Comparison of ENCODE assay signal across 28 mouse cellular contexts in the genomic region with DNA sequence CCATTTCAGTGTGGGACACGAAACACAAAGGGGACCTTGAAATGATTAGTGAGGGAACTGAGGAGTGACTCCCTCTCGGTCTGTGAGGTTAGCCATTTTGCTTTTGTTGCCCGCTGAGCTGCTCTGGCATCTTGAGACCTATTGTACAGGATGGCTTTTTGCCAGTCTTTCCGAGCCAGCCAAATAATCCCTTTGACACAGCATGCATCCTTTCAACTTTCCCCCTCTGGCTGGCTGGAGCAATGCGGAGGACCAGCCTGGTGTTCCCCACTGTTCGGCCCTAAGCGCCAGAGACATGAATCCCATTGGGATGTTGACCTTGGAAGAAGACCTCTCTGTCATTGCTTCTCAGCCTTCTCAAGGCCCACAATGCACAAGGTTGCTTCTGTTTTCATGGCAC. TPM values are rescaled to one million over a fixed set of nuclear protein-coding genes. Genes with fewer than 3 reads are reported as not detected.
A peak's percentile ranks its signal among the peaks of the same experiment; 100 is the strongest.
DNase-seq lines count a peak whose midpoint lies in the region; ATAC-seq and TF ChIP-seq lines count a peak whose summit lies in the region.
"Had no signal": no experiment of that assay in that cellular context is flagged by ENCODE, and none has a peak within 500 bp of the region (broad histone marks: within the 10 kb centered on the region; RNA-seq: fewer than 3 reads in every experiment).

No protein-coding gene starts in this region.

- H3K4me2 ChIP-seq in forebrain, embryonic 11.5 days (ENCODE audit: low read depth, low read length, severe bottlenecking) = no peak overlapping the region
- no peak overlapping the region for H3K4me2 ChIP-seq in forebrain, embryonic 12.5 days
- H3K4me2 ChIP-seq in hindbrain, postnatal 0 days (ENCODE audit: low read depth, low read length) = no peak overlapping the region
- no peak overlapping the region for H3K4me2 ChIP-seq in hindbrain, embryonic 13.5 days
- no peak overlapping the region for H3K4me2 ChIP-seq in midbrain, embryonic 14.5 days (ENCODE audit: low read length)
- H3K4me2 ChIP-seq: embryonic facial prominence, embryonic 13.5 days; heart, embryonic 15.5 days; limb, embryonic 13.5 days; liver, embryonic 13.5 days; lung, embryonic 14.5 days; neural tube, embryonic 15.5 days had no signal

- no peak for TF ChIP-seq CTCF in hindbrain, postnatal 0 days (IDR thresholded peaks at IDR 0.05; ENCODE audit: low read depth)
- no peak for TF ChIP-seq CTCF in brain, embryonic 14.5 days (IDR thresholded peaks at IDR 0.05; ENCODE audit: borderline replicate concordance, extremely low read depth, insufficient read depth, insufficient read length)

- H3K9me3 ChIP-seq in forebrain, embryonic 11.5 days (ENCODE audit: control insufficient read depth, low read length) = no peaks in the 10 kb centered on the region
- no peaks in the 10 kb centered on the region for H3K9me3 ChIP-seq in forebrain, embryonic 12.5 days
- no peaks in the 10 kb centered on the region for H3K9me3 ChIP-seq in hindbrain, postnatal 0 days (ENCODE audit: low read length)
- H3K9me3 ChIP-seq in hindbrain, embryonic 13.5 days = no peaks in the 10 kb centered on the region
- no peaks in the 10 kb centered on the region for H3K9me3 ChIP-seq in midbrain, embryonic 14.5 days (ENCODE audit: control insufficient read depth, low read length)
- H3K9me3 ChIP-seq: embryonic facial prominence, embryonic 13.5 days; heart, embryonic 15.5 days; limb, embryonic 13.5 days; liver, embryonic 13.5 days; neural tube, embryonic 15.5 days had no signal

- H3K27me3 ChIP-seq in forebrain, embryonic 11.5 days (ENCODE audit: control insufficient read depth, insufficient read depth, low read length) = no peaks in the 10 kb centered on the region; the same call in 1 of the 2 replicates
- H3K27me3 ChIP-seq in forebrain, embryonic 12.5 days = peaks cover 7% of the 10 kb centered on the region
- no peaks in the 10 kb centered on the region for H3K27me3 ChIP-seq in hindbrain, postnatal 0 days (ENCODE audit: insufficient read depth, low read length)
- H3K27me3 ChIP-seq in hindbrain, embryonic 13.5 days = no peaks in the 10 kb centered on the region
- no peaks in the 10 kb centered on the region for H3K27me3 ChIP-seq in midbrain, embryonic 14.5 days (ENCODE audit: control insufficient read depth, insufficient read depth, low read length)
- H3K27me3 ChIP-seq: embryonic facial prominence, embryonic 13.5 days; heart, embryonic 15.5 days; liver, embryonic 13.5 days; neural tube, embryonic 15.5 days had no signal

- H3K4me1 ChIP-seq in forebrain, embryonic 11.5 days (replicated peaks; ENCODE audit: control insufficient read depth, insufficient read depth, low read length) = peaks cover 4% of the 10 kb centered on the region
- H3K4me1 ChIP-seq in forebrain, embryonic 12.5 days = peaks cover 21% of the 10 kb centered on the region
- H3K4me1 ChIP-seq in hindbrain, postnatal 0 days (ENCODE audit: insufficient read depth, low read length) = peaks cover 9% of the 10 kb centered on the region
- H3K4me1 ChIP-seq in hindbrain, embryonic 13.5 days (replicated peaks) = peaks cover 17% of the 10 kb centered on the region
- 0 out of 2 replicates have a peak, but pooled peaks cover 7% of the 10 kb centered on the region for H3K4me1 ChIP-seq in midbrain, embryonic 14.5 days (ENCODE audit: control insufficient read depth, insufficient read depth, low read length)
- H3K4me1 ChIP-seq: embryonic facial prominence, embryonic 13.5 days; liver, embryonic 13.5 days had no signal

- H3K9ac ChIP-seq in forebrain, embryonic 11.5 days (ENCODE audit: low read length) = no peak overlapping the region
- H3K9ac ChIP-seq in forebrain, embryonic 12.5 days = no peak overlapping the region
- no peak overlapping the region for H3K9ac ChIP-seq in hindbrain, postnatal 0 days (replicated peaks; ENCODE audit: low read length)
- no peak overlapping the region for H3K9ac ChIP-seq in hindbrain, embryonic 13.5 days
- H3K9ac ChIP-seq in midbrain, embryonic 14.5 days (replicated peaks; ENCODE audit: low read length) = no peak overlapping the region
- H3K9ac ChIP-seq: embryonic facial prominence, embryonic 13.5 days; heart, embryonic 15.5 days; limb, embryonic 13.5 days; liver, embryonic 13.5 days; lung, embryonic 14.5 days; neural tube, embryonic 15.5 days had no signal

- peak; percentile 51 for DNase-seq in forebrain, embryonic 11.5 days (ENCODE audit: low spot score)
- peak; percentile 49 for DNase-seq in hindbrain, postnatal 0 days (ENCODE audit: low spot score)
- DNase-seq in brain, embryonic 14.5 days (ENCODE audit: low read depth) = peak; percentile 85
- peak; percentile 78 for DNase-seq in midbrain, embryonic 14.5 days
- no peak for DNase-seq in MN1 (ENCODE audit: low spot score)
- DNase-seq: adrenal gland, postnatal 25 days; cerebellum, adult 18-20 months; gastrocnemius, postnatal 36 days; heart, postnatal 4 days; liver, embryonic 13.5 days; lung, embryonic 14.5 days; lung, postnatal 36 days; right cerebral cortex, postnatal 4 days had no signal

- no peak overlapping the region for H3K27ac ChIP-seq in forebrain, embryonic 11.5 days (ENCODE audit: low read depth, low read length)
- no peak overlapping the region for H3K27ac ChIP-seq in forebrain, embryonic 12.5 days
- no peak overlapping the region for H3K27ac ChIP-seq in hindbrain, postnatal 0 days
- no peak overlapping the region for H3K27ac ChIP-seq in hindbrain, embryonic 13.5 days
- no peak overlapping the region for H3K27ac ChIP-seq in midbrain, embryonic 14.5 days (replicated peaks; ENCODE audit: low read depth, low read length)
- H3K27ac ChIP-seq: embryonic facial prominence, embryonic 13.5 days; heart, embryonic 15.5 days; limb, embryonic 13.5 days; liver, embryonic 13.5 days; neural tube, embryonic 15.5 days had no signal

- H3K4me3 ChIP-seq in forebrain, embryonic 11.5 days (ENCODE audit: low read depth, low read length) = no peak overlapping the region
- no peak overlapping the region for H3K4me3 ChIP-seq in forebrain, embryonic 12.5 days (replicated peaks)
- no peak overlapping the region for H3K4me3 ChIP-seq in hindbrain, postnatal 0 days (ENCODE audit: low read length)
- H3K4me3 ChIP-seq in hindbrain, embryonic 13.5 days = no peak overlapping the region
- H3K4me3 ChIP-seq in midbrain, embryonic 14.5 days (replicated peaks; ENCODE audit: low read depth, low read length) = no peak overlapping the region
- H3K4me3 ChIP-seq: embryonic facial prominence, embryonic 13.5 days; heart, embryonic 15.5 days; limb, embryonic 13.5 days; liver, embryonic 13.5 days; neural tube, embryonic 15.5 days had no signal

- TF ChIP-seq POLR2A in brain, embryonic 14.5 days (IDR thresholded peaks at IDR 0.05; ENCODE audit: borderline replicate concordance, extremely low read depth, insufficient read depth, insufficient read length, poor library complexity, severe bottlenecking) = no peak

- WGBS in forebrain, embryonic 11.5 days = 20% methylated on average over 7 of the region's 7 CpGs
- WGBS in forebrain, embryonic 12.5 days = 23% methylated on average over 7 of the region's 7 CpGs
- 29% methylated on average over 7 of the region's 7 CpGs for WGBS in hindbrain, postnatal 0 days
- 37% methylated on average over 7 of the region's 7 CpGs for WGBS in hindbrain, embryonic 13.5 days
- 25% methylated on average over 7 of the region's 7 CpGs for WGBS in midbrain, embryonic 14.5 days

- no peaks in the 10 kb centered on the region for H3K36me3 ChIP-seq in forebrain, embryonic 11.5 days (ENCODE audit: control insufficient read depth, insufficient read depth, low read length)
- H3K36me3 ChIP-seq in forebrain, embryonic 12.5 days (replicated peaks) = no peaks in the 10 kb centered on the region
- H3K36me3 ChIP-seq in hindbrain, postnatal 0 days (ENCODE audit: insufficient read depth, low read length) = no peaks in the 10 kb centered on the region
- no peaks in the 10 kb centered on the region for H3K36me3 ChIP-seq in hindbrain, embryonic 13.5 days
- no peaks in the 10 kb centered on the region for H3K36me3 ChIP-seq in midbrain, embryonic 14.5 days (ENCODE audit: control insufficient read depth, insufficient read depth, low read length)
- H3K36me3 ChIP-seq: embryonic facial prominence, embryonic 13.5 days; heart, embryonic 15.5 days; limb, embryonic 13.5 days; liver, embryonic 13.5 days; neural tube, embryonic 15.5 days had no signal

- ATAC-seq in forebrain, embryonic 11.5 days (replicated peaks; ENCODE audit: low FRiP score) = no peak
- ATAC-seq in forebrain, embryonic 12.5 days (ENCODE audit: low FRiP score) = no peak
- no peak for ATAC-seq in hindbrain, postnatal 0 days
- no peak for ATAC-seq in hindbrain, embryonic 13.5 days (ENCODE audit: low FRiP score)
- peak; percentile 43; the same call in 1 of the 2 replicates for ATAC-seq in midbrain, embryonic 14.5 days (ENCODE audit: low FRiP score, low TSS enrichment)
- ATAC-seq: intestine, embryonic 16.5 days had no signal

RNA-seq across cellular contexts. Expression of a gene that starts 37.7 kb away (rescaled TPM):
- polyA plus RNA-seq in forebrain, embryonic 11.5 days (2014; fragmentation: Nextera tagmentation; extraction: Ambion mirVana) = 0.29 TPM in 1 of 2 replicates, not detected in the other
- polyA plus RNA-seq in forebrain, embryonic 12.5 days (2016; fragmentation: Nextera tagmentation; extraction: Ambion mirVana) = 0.20 TPM in 1 of 2 replicates, not detected in the other
- total RNA-seq in hindbrain, postnatal 0 days (2014; rRNA removed) = not detected in 2 replicates
- polyA plus RNA-seq in hindbrain, postnatal 0 days (2015; fragmentation: Nextera tagmentation; extraction: Ambion mirVana) = 0.24 and 0.52 TPM in 2 replicates
- polyA plus RNA-seq in hindbrain, embryonic 13.5 days (2015; fragmentation: Nextera tagmentation; extraction: Ambion mirVana) = 0.62 and 1.0 TPM in 2 replicates
- polyA plus RNA-seq in brain, embryonic 14.5 days (2012; rRNA removed) = not detected in 2 replicates
- 0.42 and 0.69 TPM in 2 replicates for polyA plus RNA-seq in midbrain, embryonic 14.5 days (2014; fragmentation: Nextera tagmentation; extraction: Ambion mirVana)
- total RNA-seq: adrenal gland, postnatal 25 days; gastrocnemius, postnatal 36 days; heart, adult 8-10 months; heart, postnatal 4 days; layer of hippocampus, postnatal 14 days; left cerebral cortex, postnatal 10 days had no signal
- polyA plus RNA-seq: C2C12; embryonic facial prominence, embryonic 13.5 days; heart, embryonic 15.5 days; intestine, embryonic 16.5 days; kidney, embryonic 14.5 days; limb, embryonic 13.5 days; liver, embryonic 13.5 days; stomach, embryonic 16.5 days; thymus, postnatal 0 days; urinary bladder, adult 2 months had no signal
